Mouse (Mus musculus): ENCODE data around the gene Bicral.
"Not testable (repeated sequence)": the region's sequence is repeated elsewhere in the genome, so short reads cannot be mapped to it uniquely, and the experiment has no call there.

The Bicral gene

GRCm38 (mm10) chr17:46799680-46800079 is 58.6 kb downstream of the Bicral start:
- no peak for DNase-seq (ENCODE audit: low spot score in 2 of 2)

- no peak for DNase-seq (ENCODE audit: low spot score in 2 of 2)
These were observed 60.9 kb downstream of the Bicral start for GRCm38 (mm10) chr17:46797386-46797785.

- no peak for DNase-seq (ENCODE audit: low spot score in 2 of 2)
These were observed 61.5 kb downstream of the Bicral start for GRCm38 (mm10) chr17:46796743-46797142.

- DNase-seq (ENCODE audit: low spot score in 2 of 2), result no peak
These were observed 65.3 kb downstream of the Bicral start for GRCm38 (mm10) chr17:46792963-46793362.

GRCm38 (mm10) chr17:46787974-46788373 is 70.3 kb downstream of the Bicral start:
- not testable (repeated sequence) for DNase-seq (ENCODE audit: low spot score in 2 of 2)

GRCm38 (mm10) chr17:46786952-46787351 is 71.3 kb downstream of the Bicral start:
- DNase-seq (ENCODE audit: low spot score in 2 of 2), result no peak

- DNase-seq (ENCODE audit: low spot score in 2 of 2), result no peak
These were observed 75.1 kb downstream of the Bicral start for GRCm38 (mm10) chr17:46783222-46783565.

- peak; percentile 90 to 92 for DNase-seq (ENCODE audit: low spot score in 2 of 2)
These were observed 75.7 kb downstream of the Bicral start, which contains the start of gene Rpl7l1 for GRCm38 (mm10) chr17:46782341-46783221. Gene Rpl7l1, minus strand, starts transcription at chr17:46782672.

GRCm38 (mm10) chr17:46781876-46782275 is 76.4 kb downstream of the Bicral start:
- DNase-seq (ENCODE audit: low spot score in 2 of 2), result no peak

- DNase-seq (ENCODE audit: low spot score in 2 of 2), result no peak
These were observed 82.2 kb downstream of the Bicral start for GRCm38 (mm10) chr17:46776087-46776486.

- DNase-seq (ENCODE audit: low spot score in 2 of 2), result no peak
These were observed 83.2 kb downstream of the Bicral start for GRCm38 (mm10) chr17:46775070-46775469.

- DNase-seq (ENCODE audit: low spot score in 2 of 2), result no peak
These were observed 84.2 kb downstream of the Bicral start for GRCm38 (mm10) chr17:46774131-46774472.

GRCm38 (mm10) chr17:46773278-46774130 is 84.8 kb downstream of the Bicral start:
- DNase-seq (ENCODE audit: low spot score in 2 of 2), result no peak

- DNase-seq (ENCODE audit: low spot score in 2 of 2), result peak; percentile 80 to 83
These were observed 85.6 kb downstream of the Bicral start, which contains the start of gene 2310039H08Rik for GRCm38 (mm10) chr17:46772404-46773277. Gene 2310039H08Rik, plus strand, starts transcription at chr17:46772635.

GRCm38 (mm10) chr17:46772038-46772403 is 86.3 kb downstream of the Bicral start:
- DNase-seq (ENCODE audit: low spot score in 2 of 2), result no peak

GRCm38 (mm10) chr17:46771616-46772015 is 86.7 kb downstream of the Bicral start:
- DNase-seq (ENCODE audit: low spot score in 2 of 2), result no peak

- no peak for DNase-seq (ENCODE audit: low spot score in 2 of 2)
These were observed 87.3 kb downstream of the Bicral start for GRCm38 (mm10) chr17:46771025-46771424.

GRCm38 (mm10) chr17:46770546-46770945 is 87.7 kb downstream of the Bicral start:
- DNase-seq (ENCODE audit: low spot score in 2 of 2), result no peak

- no peak for DNase-seq (ENCODE audit: low spot score in 2 of 2)
These were observed 90.4 kb downstream of the Bicral start for GRCm38 (mm10) chr17:46767868-46768267.

- not testable (repeated sequence) for DNase-seq (ENCODE audit: low spot score in 2 of 2)
These were observed 93.4 kb downstream of the Bicral start for GRCm38 (mm10) chr17:46764916-46765315.

- DNase-seq (ENCODE audit: low spot score in 2 of 2), result no peak
These were observed 94.7 kb downstream of the Bicral start, which contains the start of gene Ptcra for GRCm38 (mm10) chr17:46763544-46763943. Gene Ptcra, minus strand, starts transcription at chr17:46763712.

- no peak for DNase-seq (ENCODE audit: low spot score in 2 of 2)
These were observed 99.5 kb downstream of the Bicral start for GRCm38 (mm10) chr17:46758753-46759152.

All from spleen, postnatal 36 days (tissue).